Mouse (Mus musculus) liver, postnatal 0 days (tissue): Measurements from ENCODE around the gene Gm11937. TPM values are rescaled to one million over a fixed set of nuclear protein-coding genes. Genes with fewer than 3 reads are reported as not detected.

Source experiments
- ATAC-seq: fragments of 200-750 bp; cut with Nextera tagmentation; 2 replicates; pipeline ENCODE4 v1.8.0; 2017; ENCODE audit warnings: mild to moderate bottlenecking, moderate library complexity
- DNase-seq: peaks from one replicate; pipeline ENCODE4 v3.0.0-alpha.2; 2016
- H3K27ac ChIP-seq: fragments of 300-500 bp; sonication (generic); 2 replicates; pipeline ENCODE4 v1.5.1; 2014; ENCODE audit warnings: antibody characterized with exemption, moderate library complexity, mild to moderate bottlenecking, low read depth
- H3K27me3 ChIP-seq: fragments of 300-500 bp; sonication (generic); 2 replicates; pipeline ENCODE4 v1.6.1; 2014; ENCODE audit warnings: low read length, control low read depth, mixed read lengths; ENCODE audit not compliant: insufficient read depth
- H3K36me3 ChIP-seq: fragments of 300-500 bp; sonication (generic); replicated peaks from 2 replicates; pipeline ENCODE4 v1.6.1; 2014; ENCODE audit warnings: mild to moderate bottlenecking, control low read depth, low read length, moderate library complexity, mixed read lengths; ENCODE audit not compliant: insufficient read depth
- H3K4me1 ChIP-seq: fragments of 300-500 bp; sonication (generic); 2 replicates; pipeline ENCODE4 v1.6.1; 2014; ENCODE audit warnings: antibody characterized with exemption, mild to moderate bottlenecking, control low read depth; ENCODE audit not compliant: insufficient read depth
- H3K4me2 ChIP-seq: fragments of 300-500 bp; sonication (generic); 2 replicates; pipeline ENCODE4 v1.6.1; 2014; ENCODE audit warnings: low read depth, mild to moderate bottlenecking, low read length, moderate library complexity, mixed read lengths
- H3K4me3 ChIP-seq: fragments of 300-500 bp; sonication (generic); 2 replicates; pipeline ENCODE4 v1.5.1; 2014; ENCODE audit warnings: low read depth, low read length
- H3K9ac ChIP-seq: fragments of 300-500 bp; sonication (generic); replicated peaks from 2 replicates; pipeline ENCODE4 v1.6.1; 2014; ENCODE audit warnings: mild to moderate bottlenecking, moderate library complexity
- H3K9me3 ChIP-seq: fragments of 300-500 bp; sonication (generic); 2 replicates; pipeline ENCODE4 v1.6.1; 2016; ENCODE audit warnings: mild to moderate bottlenecking, control low read depth, low read length, mixed read lengths
- CTCF ChIP-seq: sonication (generic); IDR thresholded peaks from 2 replicates; pipeline ENCODE4 v1.5.1; 2016; ENCODE audit warnings: antibody characterized with exemption, low read depth
- EP300 ChIP-seq: IDR thresholded peaks from 2 replicates; pipeline ENCODE4 v1.6.1; 2016; ENCODE audit warnings: antibody characterized with exemption, low read depth, mild to moderate bottlenecking
- WGBS: fragments of 180-500 bp; shearing (Covaris S2); extraction: QIAGEN DNeasy Blood & Tissue Kit; methylation state at CpG from one replicate; pipeline ENCODE4 v1.1.7; 2014; ENCODE audit not compliant: insufficient replicate concordance; 5-methylcytosine and 5-hydroxymethylcytosine counted together
- polyA plus RNA-seq: library from polyadenylated mRNA; unstranded; fragments of >200 nt; fragmentation: Nextera tagmentation; extraction: Ambion mirVana; gene quantifications from 2 replicates; pipeline ENCODE4 v1.2.1, GENCODE M21; 2015

Gene Gm11937
- polyA plus RNA-seq, 1 experiment from 2014 or later = not detected

GRCm38 (mm10) chr11:99583245-99583704 is 26.7 kb downstream of the Gm11937 start, which contains the start of gene Krtap1-4:
Gene Krtap1-4 (minus strand): TSS chr11:99583654.
- no peak within 1 kb of the TSS for H3K4me3 ChIP-seq
- no peaks in the 10 kb centered on the region for H3K36me3 ChIP-seq
- no peak within 1 kb of the TSS for H3K9ac ChIP-seq
- no peaks in the 10 kb centered on the region for H3K9me3 ChIP-seq
- no peaks in the 10 kb centered on the region for H3K27me3 ChIP-seq
- H3K4me1 ChIP-seq = no peaks in the 10 kb centered on the region
- H3K27ac ChIP-seq = no peak within 1 kb of the TSS
- no peak within 1 kb of the TSS for H3K4me2 ChIP-seq
- TF ChIP-seq CTCF (no peak), EP300 (no peak)
- 84% methylated on average over 5 of the region's 5 CpGs for WGBS
- DNase-seq (no peak), ATAC-seq (no peak)

GRCm38 (mm10) chr11:99581564-99581963 is 28.4 kb downstream of the Gm11937 start:
- Histone ChIP-seq H3K9me3 (no peaks in the 10 kb centered on the region), H3K27me3 (no peaks in the 10 kb centered on the region), H3K4me3 (no peak overlapping the region), H3K36me3 (no peaks in the 10 kb centered on the region), H3K4me1 (no peaks in the 10 kb centered on the region), H3K9ac (no peak overlapping the region), H3K27ac (no peak overlapping the region), H3K4me2 (no peak overlapping the region)
- ATAC-seq = no peak
- WGBS = 73% methylated on average over 6 of the region's 6 CpGs
- no peak for DNase-seq
- TF ChIP-seq EP300 (no peak), CTCF (no peak)

- Histone ChIP-seq H3K4me1 (no peaks in the 10 kb centered on the region), H3K36me3 (no peaks in the 10 kb centered on the region), H3K9ac (no peak overlapping the region), H3K4me3 (no peak overlapping the region), H3K9me3 (no peaks in the 10 kb centered on the region), H3K27me3 (no peaks in the 10 kb centered on the region), H3K4me2 (no peak overlapping the region), H3K27ac (no peak overlapping the region)
- DNase-seq (no peak), ATAC-seq (no peak)
- TF ChIP-seq EP300 (no peak), CTCF (no peak)
- whole genome bisulfite sequencing = 78% methylated on average over 5 of the region's 5 CpGs
Observed at GRCm38 (mm10) chr11:99581051-99581450, 28.9 kb downstream of the Gm11937 start.

- ATAC-seq (no peak), DNase-seq (no peak)
- Histone ChIP-seq H3K9me3 (no peaks in the 10 kb centered on the region), H3K36me3 (no peaks in the 10 kb centered on the region), H3K4me2 (no peak within 1 kb of the TSS), H3K27ac (no peak within 1 kb of the TSS), H3K27me3 (no peaks in the 10 kb centered on the region), H3K4me1 (no peaks in the 10 kb centered on the region), H3K4me3 (no peak within 1 kb of the TSS), H3K9ac (no peak within 1 kb of the TSS)
- 81% methylated on average over 6 of the region's 6 CpGs for WGBS
- TF ChIP-seq EP300 (no peak), CTCF (no peak)
Observed at GRCm38 (mm10) chr11:99580636-99581035, 29.4 kb downstream of the Gm11937 start, which contains the start of gene Krtap1-5. Gene Krtap1-5 (minus strand): TSS chr11:99581016.

GRCm38 (mm10) chr11:99574106-99574505 is 35.9 kb downstream of the Gm11937 start:
- H3K27me3 ChIP-seq = no peaks in the 10 kb centered on the region
- no peaks in the 10 kb centered on the region for H3K4me1 ChIP-seq
- no peak overlapping the region for H3K4me3 ChIP-seq
- no peak overlapping the region for H3K9ac ChIP-seq
- H3K36me3 ChIP-seq = no peaks in the 10 kb centered on the region
- ATAC-seq = no peak
- under 1% methylated on average over 7 of the region's 7 CpGs for WGBS
- no peaks in the 10 kb centered on the region for H3K9me3 ChIP-seq
- no peak for TF ChIP-seq EP300
- peak; percentile 84 for TF ChIP-seq CTCF
- H3K4me2 ChIP-seq = no peak overlapping the region
- peak; percentile 72 for DNase-seq
- no peak overlapping the region for H3K27ac ChIP-seq

- H3K4me3 ChIP-seq = no peak overlapping the region
- DNase-seq (no peak), ATAC-seq (no peak)
- H3K27ac ChIP-seq = no peak overlapping the region
- no peaks in the 10 kb centered on the region for H3K27me3 ChIP-seq
- 63% methylated on average over 4 of the region's 4 CpGs for WGBS
- H3K36me3 ChIP-seq = no peaks in the 10 kb centered on the region
- H3K4me1 ChIP-seq = no peaks in the 10 kb centered on the region
- H3K9ac ChIP-seq = no peak overlapping the region
- TF ChIP-seq CTCF (no peak), EP300 (no peak)
- no peaks in the 10 kb centered on the region for H3K9me3 ChIP-seq
- no peak overlapping the region for H3K4me2 ChIP-seq
Observed at GRCm38 (mm10) chr11:99573164-99573563, 36.8 kb downstream of the Gm11937 start.

GRCm38 (mm10) chr11:99566530-99566929 is 43.5 kb downstream of the Gm11937 start, which contains the start of gene Krtap3-1:
Gene Krtap3-1 (minus strand): TSS chr11:99566630.
- Histone ChIP-seq H3K4me3 (no peak within 1 kb of the TSS), H3K27me3 (no peaks in the 10 kb centered on the region), H3K4me1 (no peaks in the 10 kb centered on the region), H3K9ac (no peak within 1 kb of the TSS), H3K27ac (no peak within 1 kb of the TSS), H3K36me3 (no peaks in the 10 kb centered on the region), H3K4me2 (no peak within 1 kb of the TSS), H3K9me3 (no peaks in the 10 kb centered on the region)
- 80% methylated on average over 7 of the region's 7 CpGs for WGBS
- ATAC-seq (no peak), DNase-seq (no peak)
- TF ChIP-seq CTCF = no peak
- no peak for TF ChIP-seq EP300
